Mouse (Mus musculus) olfactory bulb, adult 2 months (tissue): ENCODE results near the gene Asic2.

Experiments
- CTCF ChIP-seq: fragments of 200-500 bp; IDR thresholded peaks from 2 replicates; pipeline ENCODE4 v1.5.1; 2012; ENCODE audit warnings: low read depth, mild to moderate bottlenecking, low read length, moderate library complexity; ENCODE audit not compliant: insufficient read depth
- POLR2A ChIP-seq: fragments of 200-500 bp; IDR thresholded peaks from 2 replicates; pipeline ENCODE4 v1.6.1; 2012; ENCODE audit warnings: mild to moderate bottlenecking, low read depth, low read length, moderate library complexity; ENCODE audit not compliant: insufficient read depth

GRCm38 (mm10) chr11:82006796-82007423, 38.7 kb upstream of the Asic2 start:
- TF ChIP-seq CTCF (no peak), POLR2A (no peak)
